Mouse (Mus musculus) forebrain, embryonic 15.5 days (tissue): ENCODE data around the gene Tmem120b. TPM values are rescaled to one million over a fixed set of nuclear protein-coding genes. Genes with fewer than 3 reads are reported as not detected.

Experiments
- ATAC-seq: fragments of 200-750 bp; cut with Nextera tagmentation; replicated peaks from 2 replicates; pipeline ENCODE4 v1.8.0; 2017; ENCODE audit warnings: mild to moderate bottlenecking, moderate TSS enrichment, moderate library complexity
- H3K27ac ChIP-seq: fragments of 300-500 bp; sonication (generic); replicated peaks from 2 replicates; pipeline ENCODE4 v1.5.1; 2015; ENCODE audit warnings: mild to moderate bottlenecking, inconsistent platforms
- H3K27me3 ChIP-seq: fragments of 300-500 bp; sonication (generic); 2 replicates; pipeline ENCODE4 v1.6.1; 2015; ENCODE audit warnings: inconsistent platforms
- H3K36me3 ChIP-seq: fragments of 300-500 bp; sonication (generic); 2 replicates; pipeline ENCODE4 v1.6.1; 2015; ENCODE audit warnings: mild to moderate bottlenecking, inconsistent platforms
- H3K4me1 ChIP-seq: fragments of 300-500 bp; sonication (generic); 2 replicates; pipeline ENCODE4 v1.6.1; 2015; ENCODE audit warnings: inconsistent platforms
- H3K4me2 ChIP-seq: fragments of 300-500 bp; sonication (generic); replicated peaks from 2 replicates; pipeline ENCODE4 v1.6.1; 2015; ENCODE audit warnings: mild to moderate bottlenecking, inconsistent platforms
- H3K4me3 ChIP-seq: fragments of 300-500 bp; sonication (generic); 2 replicates; pipeline ENCODE4 v1.5.1; 2015; ENCODE audit warnings: mild to moderate bottlenecking, inconsistent platforms
- H3K9ac ChIP-seq: fragments of 300-500 bp; sonication (generic); replicated peaks from 2 replicates; pipeline ENCODE4 v1.6.1; 2015; ENCODE audit warnings: mild to moderate bottlenecking, inconsistent platforms
- H3K9me3 ChIP-seq: fragments of 300-500 bp; sonication (generic); 2 replicates; pipeline ENCODE4 v1.6.1; 2016; ENCODE audit warnings: inconsistent platforms
- WGBS: fragments of 180-500 bp; shearing (Covaris S2); methylation state at CpG from one replicate; pipeline ENCODE4 v1.1.7; 2015; ENCODE audit warnings: mixed read lengths; 5-methylcytosine and 5-hydroxymethylcytosine counted together
- polyA plus RNA-seq: library from polyadenylated mRNA; unstranded; fragments of >200 nt; fragmentation: Nextera tagmentation; extraction: Ambion mirVana; gene quantifications from 2 replicates; pipeline ENCODE4 v1.2.1, GENCODE M21; 2015

The Tmem120b gene
- polyA plus RNA-seq, 1 experiment from 2014 or later: 16.0 TPM

- peaks cover 44% of the 10 kb centered on the region for H3K4me1 ChIP-seq
- peak overlapping the region; percentile 99 for H3K9ac ChIP-seq
- peak overlapping the region; percentile 100 for H3K27ac ChIP-seq
- peak overlapping the region; percentile 94 for H3K4me3 ChIP-seq
- under 1% methylated on average over 31 of the region's 31 CpGs for WGBS
- peak overlapping the region; percentile 98 for H3K4me2 ChIP-seq
- H3K9me3 ChIP-seq: no peaks in the 10 kb centered on the region
- H3K36me3 ChIP-seq: no peaks in the 10 kb centered on the region
- no peaks in the 10 kb centered on the region for H3K27me3 ChIP-seq
- ATAC-seq: peak; percentile 78
Observed at GRCm38 (mm10) chr5:123140694-123141554, 72.7 kb downstream of the Tmem120b start.

GRCm38 (mm10) chr5:123141555-123142160 is 73.4 kb downstream of the Tmem120b start:
- Histone ChIP-seq H3K4me1 (peaks cover 44% of the 10 kb centered on the region), H3K27ac (peak overlapping the region; percentile 100), H3K4me2 (peak overlapping the region; percentile 98), H3K9ac (peak overlapping the region; percentile 99), H3K27me3 (no peaks in the 10 kb centered on the region), H3K36me3 (0 out of 2 replicates have a peak, but pooled peaks cover 3% of the 10 kb centered on the region), H3K9me3 (no peaks in the 10 kb centered on the region), H3K4me3 (peak overlapping the region; percentile 94)
- peak; percentile 21 for ATAC-seq
- under 1% methylated on average over 38 of the region's 38 CpGs for WGBS

GRCm38 (mm10) chr5:123142161-123143157 is 74.2 kb downstream of the Tmem120b start, which contains the start of gene Setd1b:
TSS of gene Setd1b (plus strand) at chr5:123142193.
- Histone ChIP-seq H3K9me3 (no peaks in the 10 kb centered on the region), H3K27ac (peak within 1 kb of the TSS; percentile 100), H3K36me3 (peaks cover 11% of the 10 kb centered on the region), H3K27me3 (no peaks in the 10 kb centered on the region), H3K4me1 (peaks cover 39% of the 10 kb centered on the region), H3K4me2 (peak within 1 kb of the TSS; percentile 98), H3K4me3 (peak within 1 kb of the TSS; percentile 94), H3K9ac (peak within 1 kb of the TSS; percentile 99)
- WGBS: under 1% methylated on average over 61 of the region's 103 CpGs
- 0 out of 2 replicates have a peak, but pooled peaks have one; percentile 3 for ATAC-seq

- ATAC-seq: no peak
- peak overlapping the region; percentile 98 for H3K4me2 ChIP-seq
Observed at GRCm38 (mm10) chr5:123143251-123143970, 75.2 kb downstream of the Tmem120b start.

GRCm38 (mm10) chr5:123143971-123144745 is 75.9 kb downstream of the Tmem120b start:
- under 1% methylated on average over 17 of the region's 17 CpGs for WGBS
- peaks cover 45% of the 10 kb centered on the region for H3K4me1 ChIP-seq
- H3K36me3 ChIP-seq: peaks cover 26% of the 10 kb centered on the region
- H3K4me2 ChIP-seq: peak overlapping the region; percentile 98
- peak overlapping the region; percentile 100 for H3K27ac ChIP-seq
- no peaks in the 10 kb centered on the region for H3K27me3 ChIP-seq
- H3K9me3 ChIP-seq: no peaks in the 10 kb centered on the region
- H3K9ac ChIP-seq: peak overlapping the region; percentile 99
- H3K4me3 ChIP-seq: peak overlapping the region; percentile 94
- ATAC-seq: no peak

More at GRCm38 (mm10) chr5:123143251-123143970, 75.2 kb downstream of the Tmem120b start:
- 0% methylated on average over 24 of the region's 24 CpGs for WGBS
- Histone ChIP-seq H3K9me3 (no peaks in the 10 kb centered on the region), H3K27ac (peak overlapping the region; percentile 100), H3K27me3 (no peaks in the 10 kb centered on the region), H3K36me3 (peaks cover 20% of the 10 kb centered on the region), H3K9ac (peak overlapping the region; percentile 99), H3K4me3 (peak overlapping the region; percentile 94), H3K4me1 (peaks cover 38% of the 10 kb centered on the region)

- Histone ChIP-seq H3K4me1 (peaks cover 53% of the 10 kb centered on the region), H3K27ac (no peak overlapping the region), H3K4me2 (peak overlapping the region; percentile 98), H3K36me3 (peaks cover 26% of the 10 kb centered on the region), H3K4me3 (peak overlapping the region; percentile 94), H3K9me3 (no peaks in the 10 kb centered on the region), H3K27me3 (no peaks in the 10 kb centered on the region), H3K9ac (peak overlapping the region; percentile 99)
- 38% methylated on average over 20 of the region's 20 CpGs for WGBS
- no peak for ATAC-seq
Observed at GRCm38 (mm10) chr5:123144746-123145590, 76.8 kb downstream of the Tmem120b start.

GRCm38 (mm10) chr5:123146357-123146756 is 78.1 kb downstream of the Tmem120b start:
- Histone ChIP-seq H3K4me3 (no peak overlapping the region), H3K4me2 (no peak overlapping the region), H3K9me3 (no peaks in the 10 kb centered on the region), H3K9ac (no peak overlapping the region), H3K27me3 (no peaks in the 10 kb centered on the region), H3K4me1 (peaks cover 67% of the 10 kb centered on the region), H3K36me3 (peaks cover 26% of the 10 kb centered on the region), H3K27ac (no peak overlapping the region)
- WGBS: 88% methylated on average over 11 of the region's 11 CpGs
- ATAC-seq: no peak

GRCm38 (mm10) chr5:123147569-123147968 is 79.4 kb downstream of the Tmem120b start:
- peaks cover 72% of the 10 kb centered on the region for H3K4me1 ChIP-seq
- no peak overlapping the region for H3K4me2 ChIP-seq
- no peak for ATAC-seq
- no peaks in the 10 kb centered on the region for H3K27me3 ChIP-seq
- WGBS: 84% methylated on average over 17 of the region's 17 CpGs
- peaks cover 37% of the 10 kb centered on the region for H3K36me3 ChIP-seq
- no peak overlapping the region for H3K4me3 ChIP-seq
- H3K27ac ChIP-seq: no peak overlapping the region
- no peak overlapping the region for H3K9ac ChIP-seq
- H3K9me3 ChIP-seq: no peaks in the 10 kb centered on the region

GRCm38 (mm10) chr5:123148073-123148722 is 80.0 kb downstream of the Tmem120b start:
- Histone ChIP-seq H3K27ac (no peak overlapping the region), H3K9me3 (no peaks in the 10 kb centered on the region), H3K27me3 (no peaks in the 10 kb centered on the region), H3K36me3 (peaks cover 43% of the 10 kb centered on the region), H3K4me3 (no peak overlapping the region), H3K4me1 (peaks cover 72% of the 10 kb centered on the region), H3K4me2 (no peak overlapping the region), H3K9ac (peak overlapping the region; percentile 16; the same call in 1 of the 2 replicates)
- WGBS: 80% methylated on average over 25 of the region's 25 CpGs
- ATAC-seq: no peak
